Mouse (Mus musculus) forebrain, embryonic 11.5 days (tissue): Measurements from ENCODE around the gene Vmn1r55. TPM values are rescaled to one million over a fixed set of nuclear protein-coding genes. Genes with fewer than 3 reads are reported as not detected.
"Not testable (repeated sequence)": the region's sequence is repeated elsewhere in the genome, so short reads cannot be mapped to it uniquely, and the experiment has no call there.

ENCODE experiments used
- ATAC-seq: fragments of 200-750 bp; cut with Nextera tagmentation; replicated peaks from 2 replicates; pipeline ENCODE4 v1.8.0; 2017; ENCODE audit warnings: moderate TSS enrichment; ENCODE audit not compliant: low FRiP score
- DNase-seq: peaks from one replicate; pipeline ENCODE4 v3.0.0-alpha.2; 2017; ENCODE audit warnings: low spot score
- H3K27ac ChIP-seq: fragments of 300-500 bp; sonication (generic); 2 replicates; pipeline ENCODE4 v1.5.1; 2014; ENCODE audit warnings: low read depth, low read length
- H3K27me3 ChIP-seq: fragments of 300-500 bp; sonication (generic); 2 replicates; pipeline ENCODE4 v1.6.1; 2014; ENCODE audit warnings: mild to moderate bottlenecking, low read length, mixed read lengths; ENCODE audit not compliant: control insufficient read depth, insufficient read depth
- H3K36me3 ChIP-seq: fragments of 300-500 bp; sonication (generic); 2 replicates; pipeline ENCODE4 v1.6.1; 2014; ENCODE audit warnings: mild to moderate bottlenecking, low read length, moderate library complexity, mixed read lengths; ENCODE audit not compliant: control insufficient read depth, insufficient read depth
- H3K4me1 ChIP-seq: fragments of 300-500 bp; sonication (generic); replicated peaks from 2 replicates; pipeline ENCODE4 v1.6.1; 2014; ENCODE audit warnings: low read length, mixed read lengths; ENCODE audit not compliant: control insufficient read depth, insufficient read depth
- H3K4me2 ChIP-seq: fragments of 300-500 bp; sonication (generic); 2 replicates; pipeline ENCODE4 v1.6.1; 2014; ENCODE audit warnings: low read depth, mild to moderate bottlenecking, low read length, moderate library complexity, mixed read lengths; ENCODE audit not compliant: severe bottlenecking
- H3K4me3 ChIP-seq: fragments of 300-500 bp; sonication (generic); 2 replicates; pipeline ENCODE4 v1.5.1; 2014; ENCODE audit warnings: low read depth, low read length
- H3K9ac ChIP-seq: fragments of 300-500 bp; sonication (generic); 2 replicates; pipeline ENCODE4 v1.6.1; 2014; ENCODE audit warnings: low read length
- H3K9me3 ChIP-seq: fragments of 300-500 bp; sonication (generic); 2 replicates; pipeline ENCODE4 v1.6.1; 2016; ENCODE audit warnings: low read length, mixed read lengths; ENCODE audit not compliant: control insufficient read depth
- WGBS: fragments of 180-500 bp; shearing (Covaris S2); extraction: QIAGEN DNeasy Blood & Tissue Kit; methylation state at CpG from one replicate; pipeline ENCODE4 v1.1.7; 2014; 5-methylcytosine and 5-hydroxymethylcytosine counted together
- microRNA-seq: library from miRNA; unstranded; fragments of <30 nt; microRNA quantifications from one replicate; pipeline ENCODE4, GENCODE M21; 2016; ENCODE audit not compliant: insufficient number of aligned reads
- polyA plus RNA-seq: library from polyadenylated mRNA; unstranded; fragments of >200 nt; fragmentation: Nextera tagmentation; extraction: Ambion mirVana; gene quantifications from 2 replicates; pipeline ENCODE4 v1.2.1, GENCODE M21; 2014

Vmn1r55 gene
- polyA plus RNA-seq, 1 experiment from 2014 or later, result not detected

GRCm38 (mm10) chr7:5079365-5080009 lies 70.0 kb downstream of the Vmn1r55 start:
- DNase-seq, H3K4me1 ChIP-seq, H3K9me3 ChIP-seq, H3K27me3 ChIP-seq: not testable (repeated sequence)
- WGBS, result 54% methylated on average over 10 of the region's 13 CpGs
- Histone ChIP-seq H3K36me3 (peaks cover 17% of the 10 kb centered on the region), H3K4me2 (peak overlapping the region; percentile 87; the same call in 1 of the 2 replicates), H3K9ac (peak overlapping the region; percentile 35; the same call in 1 of the 2 replicates), H3K27ac (peak overlapping the region; percentile 53; the same call in 1 of the 2 replicates), H3K4me3 (peak overlapping the region; percentile 96)
- ATAC-seq, result peak; percentile 45

Small RNAs within 50 kb of the gene (microRNA-seq; reads per million reads assigned to microRNA genes)
- gene Gm26217, result not detected

Other genes starting within 250 kb of the Vmn1r55 start
- gene Gm36210, start 243.2 kb downstream of the Vmn1r55 start, polyA plus RNA-seq, result 0.56 and 0.59 TPM in 2 replicates
- 4.8 and 5.0 TPM in 2 replicates for gene Zfp628, start 234.5 kb downstream of the Vmn1r55 start, polyA plus RNA-seq
- 10.8 and 12.6 TPM in 2 replicates for gene Nat14, start 227.6 kb downstream of the Vmn1r55 start, polyA plus RNA-seq
- gene Ssc5d, start 223.9 kb downstream of the Vmn1r55 start, polyA plus RNA-seq, result 0.79 and 0.91 TPM in 2 replicates
- gene Sbk2, start 185.3 kb downstream of the Vmn1r55 start, polyA plus RNA-seq, result 0.33 TPM in 1 of 2 replicates, not detected in the other
- gene Sbk3, start 178.5 kb downstream of the Vmn1r55 start, polyA plus RNA-seq, result 0.12 TPM in 1 of 2 replicates, not detected in the other
- gene Zfp579, start 153.5 kb downstream of the Vmn1r55 start, polyA plus RNA-seq, result 58.5 and 60.0 TPM in 2 replicates
- 9.5 and 11.1 TPM in 2 replicates for gene Zfp524, start 135.3 kb downstream of the Vmn1r55 start, polyA plus RNA-seq
- gene Fiz1, start 135.0 kb downstream of the Vmn1r55 start, polyA plus RNA-seq, result 67.0 and 68.3 TPM in 2 replicates
- 0.23 and 1.9 TPM in 2 replicates for gene Gm44973, start 134.2 kb downstream of the Vmn1r55 start, polyA plus RNA-seq
- gene Zfp865, start 129.3 kb downstream of the Vmn1r55 start, polyA plus RNA-seq, result 6.7 and 7.3 TPM in 2 replicates
- gene Ccdc106, start 129.1 kb downstream of the Vmn1r55 start, polyA plus RNA-seq, result 7.2 and 7.8 TPM in 2 replicates
- gene 4632433K11Rik, start 115.6 kb downstream of the Vmn1r55 start, polyA plus RNA-seq, result not detected in 2 replicates
- 3.9 and 4.8 TPM in 2 replicates for gene Zfp784, start 111.2 kb downstream of the Vmn1r55 start, polyA plus RNA-seq
- gene Zfp580, start 98.1 kb downstream of the Vmn1r55 start, polyA plus RNA-seq, result 44.6 and 51.4 TPM in 2 replicates
- 222 and 236 TPM in 2 replicates for gene U2af2, start 87.5 kb downstream of the Vmn1r55 start, polyA plus RNA-seq
- 70.1 and 75.0 TPM in 2 replicates for gene Epn1, start 69.4 kb downstream of the Vmn1r55 start, polyA plus RNA-seq
- gene Rfpl4, start 32.7 kb downstream of the Vmn1r55 start, polyA plus RNA-seq, result not detected in 2 replicates
- gene Rasl2-9, start 23.7 kb downstream of the Vmn1r55 start, polyA plus RNA-seq, result 0.19 and 0.27 TPM in 2 replicates
- gene Vmn1r56, start 47.1 kb upstream of the Vmn1r55 start, polyA plus RNA-seq, result not detected in 2 replicates
- gene Vmn1r57, start 68.8 kb upstream of the Vmn1r55 start, polyA plus RNA-seq, result not detected in 2 replicates
- gene Gm5065, start 200.9 kb upstream of the Vmn1r55 start, polyA plus RNA-seq, result not detected in 2 replicates
- not detected in 2 replicates for gene Nlrp2, start 201.4 kb upstream of the Vmn1r55 start, polyA plus RNA-seq